Mouse (Mus musculus): Measurements from ENCODE around the gene Cd247. TPM values are rescaled to one million over a fixed set of nuclear protein-coding genes. Genes with fewer than 3 reads are reported as not detected.

Cd247 gene
- total RNA-seq, 2 experiments from 2014 or later: 0.23 to 0.26 TPM

DNA sequence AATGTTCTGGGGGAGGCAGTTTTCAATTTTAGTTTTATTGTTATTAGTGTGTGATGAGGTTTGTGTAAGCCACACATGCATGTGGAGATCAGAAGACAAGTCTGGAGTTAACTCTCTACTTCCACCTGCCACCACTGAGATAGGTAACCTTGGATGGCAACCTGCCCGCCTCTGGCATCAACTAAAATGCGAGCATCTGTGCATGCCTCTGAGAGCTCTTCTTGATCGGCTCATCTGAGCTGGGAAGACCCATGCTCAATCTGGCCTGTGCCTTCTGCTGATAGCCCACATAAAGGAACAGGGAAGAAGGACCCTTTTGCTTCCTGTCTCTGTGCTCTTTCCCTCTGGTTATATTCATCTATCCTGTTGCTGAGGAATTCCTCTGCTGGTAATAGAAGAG, 121.0 kb downstream of the Cd247 start:
- no peak for DNase-seq (ENCODE audit: low spot score)

DNA sequence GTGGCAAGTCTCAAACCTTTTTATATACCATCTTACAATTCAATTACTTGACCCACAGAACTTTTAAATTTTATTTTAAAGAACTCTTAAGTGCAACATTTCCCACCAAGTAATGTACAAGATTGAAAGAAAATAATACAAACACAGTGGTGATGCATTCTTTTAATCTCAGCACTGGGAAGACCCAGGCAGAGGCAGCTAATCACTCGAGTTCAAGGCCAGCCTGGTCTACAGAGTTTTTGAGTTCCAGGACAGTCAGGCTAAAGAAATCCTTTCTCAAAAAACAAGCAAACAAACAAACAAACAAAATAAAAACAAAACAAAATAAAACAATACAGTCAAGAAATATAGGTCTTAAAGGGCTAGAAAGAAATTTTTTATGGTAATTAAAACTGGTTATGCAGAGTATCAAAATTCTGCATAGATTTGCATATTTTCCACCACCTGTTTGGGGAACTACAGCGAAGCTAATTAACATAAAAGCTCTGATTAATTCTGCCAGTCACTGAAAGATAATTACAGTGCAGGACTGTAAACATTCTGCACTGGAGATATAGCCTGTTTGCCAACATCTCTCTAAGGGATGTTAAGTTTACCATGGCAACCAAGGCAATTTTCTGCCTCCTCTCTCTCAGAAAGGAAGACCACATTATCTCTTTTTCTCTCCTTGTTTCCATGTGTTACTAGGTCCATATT, 125.4 kb downstream of the Cd247 start:
- DNase-seq (ENCODE audit: low spot score): no peak

DNA sequence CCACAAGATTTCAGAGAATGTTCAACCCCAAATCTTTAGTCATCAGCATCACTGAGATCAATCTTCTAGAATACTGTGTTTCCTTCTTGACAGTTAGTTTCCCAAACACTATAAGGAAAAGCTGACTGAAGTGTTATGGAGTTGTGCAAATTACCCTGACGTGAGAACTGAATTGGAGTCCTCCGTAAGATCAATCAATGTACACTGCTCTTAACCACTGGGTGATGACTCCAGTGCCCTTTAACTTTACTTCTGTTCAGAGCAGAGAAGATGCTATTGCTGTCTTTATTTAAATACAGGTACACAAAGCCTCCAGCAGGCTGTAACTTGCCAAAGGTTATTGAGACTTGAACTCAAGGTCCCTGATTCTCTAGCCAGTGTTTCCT, 125.9 kb downstream of the Cd247 start:
- no peak for DNase-seq (ENCODE audit: low spot score)

DNA sequence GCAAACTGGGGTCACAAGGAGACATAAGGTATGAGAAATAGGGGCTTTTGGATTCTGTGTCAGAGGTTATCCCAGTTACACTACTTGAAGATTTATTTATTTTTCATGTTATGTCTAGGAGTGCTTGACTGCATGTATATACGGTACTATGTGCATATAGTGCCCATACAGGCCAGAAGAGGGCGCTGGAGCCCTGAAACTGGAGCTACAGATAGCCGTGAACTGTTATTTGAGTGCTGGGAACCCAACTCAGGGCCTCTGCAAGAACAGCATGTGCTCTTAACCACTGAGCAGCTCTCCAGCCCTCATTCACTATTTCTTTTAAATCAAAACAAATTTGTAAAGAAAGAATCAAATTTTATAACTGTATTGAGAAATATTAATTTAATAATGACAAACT, 132.5 kb downstream of the Cd247 start:
- no peak for DNase-seq (ENCODE audit: low spot score)

DNA sequence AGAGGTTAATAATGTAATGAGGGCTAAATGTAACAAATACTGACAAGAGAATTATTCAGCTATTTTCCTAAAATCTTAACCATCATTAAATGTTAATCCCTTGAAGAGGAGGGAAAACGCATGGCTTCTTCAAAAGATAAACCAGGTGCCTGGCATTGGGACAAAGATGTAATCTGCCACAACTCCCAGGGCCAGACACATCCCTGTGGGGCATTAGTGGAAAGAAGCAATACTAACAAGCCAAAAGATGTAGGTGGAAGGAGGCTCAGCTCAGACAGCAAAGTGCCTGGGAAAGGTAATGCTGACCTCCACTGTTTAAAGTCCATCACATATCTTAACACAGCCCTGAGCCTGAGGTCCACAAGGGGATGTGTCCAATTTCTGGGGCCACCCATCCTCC, 134.0 kb downstream of the Cd247 start:
- no peak for DNase-seq (ENCODE audit: low spot score)

DNA sequence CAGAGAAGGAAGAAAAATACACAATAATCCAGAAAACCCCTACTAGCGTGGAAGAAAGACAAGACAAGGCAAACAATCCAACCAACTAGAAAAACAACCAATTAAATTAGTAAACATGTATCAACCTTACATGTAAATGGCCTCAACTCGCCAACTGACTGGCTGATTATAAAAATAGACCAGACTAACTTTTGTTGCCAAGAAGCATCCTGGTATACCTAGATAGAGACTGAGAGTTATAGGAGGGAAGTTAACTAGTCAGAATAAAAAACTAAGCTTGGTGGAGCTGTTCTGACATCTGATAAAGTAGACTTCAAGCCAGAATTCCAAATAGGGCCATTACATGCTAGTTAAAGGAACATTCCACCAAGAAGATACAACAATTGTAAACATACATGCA, 136.7 kb downstream of the Cd247 start:
- DNase-seq (ENCODE audit: low spot score): no peak

Other genes starting within 250 kb of the Cd247 start
- gene Mpzl1, start 154.1 kb upstream of the Cd247 start, total RNA-seq (2021): 1 to 10 TPM; 4.8 to 5.3 TPM
- gene Rcsd1, start 78.9 kb upstream of the Cd247 start, total RNA-seq (2021): 100 to 1,000 TPM in 1 of 2 experiments, 10 to 100 TPM in 1; 89.6 to 103 TPM
- gene Creg1, start 24.9 kb upstream of the Cd247 start, total RNA-seq (2021): 10 to 100 TPM; 54.3 to 62.4 TPM
- gene Pou2f1, start 214.0 kb downstream of the Cd247 start, total RNA-seq (2021): 1 to 10 TPM; 7.7 to 8.3 TPM

Data from gastrocnemius, adult 18-20 months (tissue).